Mouse (Mus musculus) stomach, embryonic 15.5 days (tissue): ENCODE results near the gene Myo5c. TPM values are rescaled to one million over a fixed set of nuclear protein-coding genes. Genes with fewer than 3 reads are reported as not detected.

Experiments used
- ATAC-seq: fragments of 200-750 bp; cut with Nextera tagmentation; 2 replicates; pipeline ENCODE4 v1.8.0; 2017; ENCODE audit warnings: low read depth, moderate number of reproducible peaks, moderate TSS enrichment; ENCODE audit not compliant: insufficient read depth, low FRiP score
- H3K27ac ChIP-seq: fragments of 300-500 bp; sonication (generic); 2 replicates; pipeline ENCODE4 v1.5.1; 2015; ENCODE audit warnings: mild to moderate bottlenecking, inconsistent platforms
- H3K27me3 ChIP-seq: fragments of 300-500 bp; sonication (generic); replicated peaks from 2 replicates; pipeline ENCODE4 v1.6.1; 2015; ENCODE audit warnings: inconsistent platforms
- H3K36me3 ChIP-seq: fragments of 300-500 bp; sonication (generic); 2 replicates; pipeline ENCODE4 v1.6.1; 2015; ENCODE audit warnings: inconsistent platforms
- H3K4me1 ChIP-seq: fragments of 300-500 bp; sonication (generic); 2 replicates; pipeline ENCODE4 v1.6.1; 2015; ENCODE audit warnings: inconsistent platforms
- H3K4me2 ChIP-seq: fragments of 300-500 bp; sonication (generic); 2 replicates; pipeline ENCODE4 v1.6.1; 2015; ENCODE audit warnings: mild to moderate bottlenecking, inconsistent platforms
- H3K4me3 ChIP-seq: fragments of 300-500 bp; sonication (generic); replicated peaks from 2 replicates; pipeline ENCODE4 v1.5.1; 2015; ENCODE audit warnings: inconsistent platforms
- H3K9ac ChIP-seq: fragments of 300-500 bp; sonication (generic); 2 replicates; pipeline ENCODE4 v1.6.1; 2015; ENCODE audit warnings: inconsistent platforms
- H3K9me3 ChIP-seq: fragments of 300-500 bp; sonication (generic); 2 replicates; pipeline ENCODE4 v1.6.1; 2016; ENCODE audit warnings: inconsistent platforms
- WGBS: fragments of 180-500 bp; shearing (Covaris S2); methylation state at CpG from one replicate; pipeline ENCODE4 v1.1.7; 2015; 5-methylcytosine and 5-hydroxymethylcytosine counted together
- polyA plus RNA-seq: library from polyadenylated mRNA; unstranded; fragments of >200 nt; fragmentation: Nextera tagmentation; extraction: Ambion mirVana; gene quantifications from 2 replicates; pipeline ENCODE4 v1.2.1, GENCODE M21; 2015

Gene Myo5c
- polyA plus RNA-seq, 1 experiment from 2014 or later, result 11.3 TPM

DNA sequence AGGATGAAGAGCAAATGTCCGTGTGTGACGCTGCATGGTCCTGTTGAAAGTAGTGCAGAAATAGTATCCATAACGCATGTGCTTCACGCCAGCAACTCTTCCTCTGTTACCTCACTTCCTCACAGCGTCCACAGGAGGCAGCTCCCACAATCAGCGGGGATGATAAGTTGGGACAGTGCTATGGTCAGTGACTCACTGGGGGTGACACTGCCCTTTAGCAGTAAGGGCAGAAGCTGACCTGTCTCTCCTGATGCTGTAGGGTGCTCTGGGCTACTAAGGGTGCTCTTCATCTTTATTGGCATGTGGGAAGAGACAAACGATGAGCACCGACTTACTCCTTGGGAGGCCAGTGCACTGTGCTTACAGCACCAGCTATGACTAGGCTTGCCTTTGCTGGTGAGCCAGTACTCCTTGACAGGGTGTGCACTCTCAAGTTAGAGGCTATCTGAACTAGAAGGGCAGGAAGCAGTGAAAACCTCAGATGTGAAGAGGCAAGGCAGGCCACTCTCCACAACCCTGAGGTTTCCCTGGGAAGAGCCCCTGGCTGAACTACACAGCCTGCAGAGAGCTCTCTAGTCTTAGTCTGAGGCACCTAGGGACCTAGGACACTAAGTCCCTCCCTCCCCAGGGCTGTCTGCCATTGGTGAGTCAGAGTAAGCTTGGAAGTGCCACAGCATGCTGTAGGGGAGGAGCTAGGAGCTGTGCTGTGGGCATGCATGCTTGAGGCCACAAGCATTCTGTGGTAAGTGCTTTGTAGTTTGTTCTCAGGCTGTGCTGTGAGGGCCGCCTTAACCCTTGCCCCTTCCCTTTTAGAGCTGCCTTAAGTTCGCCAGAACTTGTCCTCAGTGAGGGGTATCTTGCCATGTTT, 10.2 kb upstream of the Myo5c start:
- 55% methylated on average over 10 of the region's 10 CpGs for WGBS
- Histone ChIP-seq H3K27me3 (no peaks in the 10 kb centered on the region), H3K4me1 (no peaks in the 10 kb centered on the region), H3K4me2 (no peak overlapping the region), H3K9ac (no peak overlapping the region), H3K9me3 (no peaks in the 10 kb centered on the region), H3K36me3 (no peaks in the 10 kb centered on the region), H3K4me3 (no peak overlapping the region), H3K27ac (no peak overlapping the region)
- ATAC-seq, result peak; percentile 71

DNA sequence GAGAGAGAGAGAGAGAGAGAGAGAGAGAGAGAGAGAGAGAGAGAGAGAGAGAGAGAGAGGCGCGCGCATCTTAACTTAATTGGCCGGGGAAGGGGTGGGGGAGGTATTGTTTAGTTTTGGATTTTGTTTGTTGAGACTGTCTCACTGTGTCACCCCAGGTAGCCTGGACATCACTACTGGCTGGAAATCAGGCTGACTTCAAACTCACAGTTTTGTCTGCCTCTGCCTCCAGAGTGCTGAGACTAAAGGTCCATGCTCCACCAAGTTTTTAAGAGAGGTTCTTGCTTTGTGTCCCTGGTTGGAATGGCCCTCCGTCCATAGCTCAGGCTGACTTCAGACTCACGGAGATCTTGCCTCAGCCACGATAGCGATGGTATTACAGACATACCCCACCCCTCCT, 1.0 kb downstream of the Myo5c start:
- no peak overlapping the region for H3K27ac ChIP-seq
- 34% methylated on average over 8 of the region's 8 CpGs for WGBS
- H3K4me2 ChIP-seq, result peak overlapping the region; percentile 36
- peak overlapping the region; percentile 17; the same call in 1 of the 2 replicates for H3K4me3 ChIP-seq
- no peak for ATAC-seq
- H3K36me3 ChIP-seq, result no peaks in the 10 kb centered on the region
- no peak overlapping the region for H3K9ac ChIP-seq
- H3K4me1 ChIP-seq, result no peaks in the 10 kb centered on the region
- peaks cover 6% of the 10 kb centered on the region; the same call in 1 of the 2 replicates for H3K27me3 ChIP-seq
- H3K9me3 ChIP-seq, result no peaks in the 10 kb centered on the region

DNA sequence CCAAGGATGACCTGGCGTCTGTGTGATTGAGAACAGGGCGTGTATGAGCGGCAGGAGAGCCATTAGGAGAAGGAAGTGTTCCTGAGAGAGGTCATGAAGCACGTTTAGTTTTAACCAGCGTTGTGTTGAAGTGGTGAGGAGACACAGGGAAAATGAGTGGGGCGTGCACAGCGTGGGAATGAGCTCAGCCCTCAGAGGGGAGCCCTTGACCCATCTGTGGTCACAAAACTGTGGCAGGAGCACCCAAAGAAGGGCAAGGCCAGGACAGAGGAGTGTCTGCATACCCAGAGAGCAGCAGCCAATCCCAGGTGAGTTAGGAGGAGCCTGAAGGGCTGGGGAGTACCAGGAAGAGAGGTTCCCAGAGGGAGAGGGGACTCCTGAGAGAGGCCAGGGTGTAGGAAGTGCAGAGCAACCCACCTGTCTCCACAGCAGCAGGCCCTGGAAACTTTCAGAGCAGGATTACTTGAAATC, 2.5 kb downstream of the Myo5c start:
- Histone ChIP-seq H3K36me3 (no peaks in the 10 kb centered on the region), H3K9me3 (no peaks in the 10 kb centered on the region), H3K4me2 (peak overlapping the region; percentile 36), H3K4me1 (no peaks in the 10 kb centered on the region), H3K27me3 (peaks cover 6% of the 10 kb centered on the region; the same call in 1 of the 2 replicates), H3K4me3 (no peak overlapping the region), H3K27ac (peak overlapping the region; percentile 87), H3K9ac (no peak overlapping the region)
- 28% methylated on average over 7 of the region's 7 CpGs for WGBS
- peak; percentile 82 for ATAC-seq

DNA sequence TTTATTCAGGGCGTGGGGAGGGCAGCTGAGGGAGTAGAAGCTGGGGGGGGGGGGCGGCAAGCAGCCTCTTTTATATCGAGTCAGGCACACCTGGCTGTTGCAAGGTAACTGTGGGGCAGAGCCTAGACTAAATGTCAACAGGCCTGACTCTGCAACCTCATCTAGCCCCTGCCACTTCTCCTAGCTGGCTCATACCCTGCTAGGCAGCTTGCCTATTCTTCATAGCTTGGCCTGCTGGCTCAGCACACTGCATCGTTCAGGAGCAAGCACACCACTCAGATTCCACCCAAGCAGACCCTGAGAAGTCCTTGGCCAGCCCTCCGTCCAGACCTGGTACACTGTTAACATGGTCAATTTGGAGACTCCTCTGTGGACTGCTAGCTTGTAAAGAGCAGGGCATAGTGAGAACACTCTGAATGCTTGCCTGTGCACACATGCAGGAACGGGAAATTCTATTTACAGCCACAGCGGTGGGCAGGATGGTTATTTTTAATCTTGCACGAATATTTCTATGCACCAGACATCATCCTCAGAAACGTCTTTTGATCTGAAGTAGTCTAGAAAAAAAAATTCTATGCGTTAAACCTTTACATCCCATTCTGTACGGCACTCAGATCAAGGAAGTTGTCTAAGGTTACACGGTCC, 3.3 kb downstream of the Myo5c start:
- ATAC-seq, result no peak
- H3K36me3 ChIP-seq, result no peaks in the 10 kb centered on the region
- H3K4me3 ChIP-seq, result no peak overlapping the region
- H3K4me2 ChIP-seq, result peak overlapping the region; percentile 36; the same call in 1 of the 2 replicates
- WGBS, result 61% methylated on average over 12 of the region's 12 CpGs
- peaks cover 6% of the 10 kb centered on the region; the same call in 1 of the 2 replicates for H3K27me3 ChIP-seq
- H3K9me3 ChIP-seq, result no peaks in the 10 kb centered on the region
- H3K27ac ChIP-seq, result peak overlapping the region; percentile 87
- H3K4me1 ChIP-seq, result no peaks in the 10 kb centered on the region
- no peak overlapping the region for H3K9ac ChIP-seq

DNA sequence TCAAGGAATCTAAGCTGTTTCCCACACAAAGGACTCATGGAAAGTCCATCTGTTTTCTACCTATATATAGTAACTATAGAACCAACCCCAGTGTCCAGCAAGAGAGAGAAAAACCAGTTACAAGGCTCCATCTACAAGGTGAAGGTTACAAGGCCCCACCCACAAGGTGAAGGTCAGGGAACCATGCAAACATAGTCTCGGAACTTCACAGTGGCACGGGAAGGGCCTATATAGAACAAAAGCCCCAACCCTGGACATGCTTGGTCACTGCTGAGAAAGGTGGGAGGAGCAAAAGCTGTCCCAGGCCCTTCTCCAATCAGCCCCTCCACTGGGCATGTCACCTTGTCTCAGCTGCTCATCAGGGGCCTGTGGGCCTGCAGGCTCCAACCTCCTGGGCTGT, 3.9 kb downstream of the Myo5c start:
- ATAC-seq, result no peak
- WGBS, result 47% methylated on average over 2 of the region's 2 CpGs

DNA sequence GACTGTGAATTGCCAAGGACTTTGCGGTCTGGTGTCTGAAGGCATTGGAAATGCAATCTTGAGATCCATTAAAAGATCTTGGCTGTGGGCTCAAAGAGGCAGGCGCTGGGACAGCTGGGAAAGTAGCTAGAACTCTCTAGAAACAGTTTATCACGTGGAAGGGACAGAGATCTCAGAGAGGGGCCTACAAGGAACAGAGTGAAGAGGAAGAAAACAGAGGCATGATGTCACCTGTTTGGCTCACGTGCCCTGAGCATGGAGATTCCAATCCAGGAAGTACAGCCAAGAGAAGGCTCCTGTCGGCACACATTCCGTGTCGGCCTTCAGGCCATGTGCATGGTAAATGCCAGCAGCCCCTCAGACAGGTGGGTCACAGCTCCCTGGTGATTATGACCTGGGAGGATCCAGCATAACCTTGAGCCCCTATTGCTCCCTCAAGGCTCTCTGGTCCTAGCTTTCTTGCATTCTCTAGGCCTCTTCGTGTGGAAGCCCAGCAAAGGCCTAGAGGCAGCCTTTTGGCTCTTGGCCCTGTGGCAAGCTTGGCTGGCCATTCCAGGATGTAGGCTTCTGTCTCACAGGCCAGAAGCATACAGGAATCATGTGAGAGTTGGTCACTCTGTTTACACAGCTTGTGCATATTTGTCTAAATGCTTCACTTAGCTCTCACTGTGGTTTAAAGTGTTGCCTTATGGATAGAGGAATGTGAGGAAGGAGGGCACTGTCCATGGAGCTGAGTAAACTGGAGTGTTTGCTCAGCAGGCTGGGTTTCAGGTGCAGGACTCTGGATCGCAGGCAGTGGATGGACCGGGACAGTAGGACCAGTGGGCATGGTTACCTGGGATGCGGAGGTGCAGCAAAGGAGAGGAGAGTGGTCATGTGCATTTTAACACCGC, 4.8 kb downstream of the Myo5c start:
- no peak overlapping the region for H3K4me3 ChIP-seq
- no peak overlapping the region for H3K9ac ChIP-seq
- ATAC-seq, result peak; percentile 68
- WGBS, result 70% methylated on average over 12 of the region's 12 CpGs
- H3K27me3 ChIP-seq, result peaks cover 6% of the 10 kb centered on the region; the same call in 1 of the 2 replicates
- no peaks in the 10 kb centered on the region for H3K4me1 ChIP-seq
- H3K9me3 ChIP-seq, result no peaks in the 10 kb centered on the region
- H3K36me3 ChIP-seq, result no peaks in the 10 kb centered on the region
- H3K4me2 ChIP-seq, result no peak overlapping the region
- peak overlapping the region; percentile 78 for H3K27ac ChIP-seq

More for the DNA sequence above, 3.9 kb downstream of the Myo5c start:
- Histone ChIP-seq H3K4me3 (no peak overlapping the region), H3K27ac (peak overlapping the region; percentile 78), H3K9me3 (no peaks in the 10 kb centered on the region), H3K9ac (no peak overlapping the region), H3K27me3 (peaks cover 6% of the 10 kb centered on the region; the same call in 1 of the 2 replicates), H3K4me2 (no peak overlapping the region), H3K4me1 (no peaks in the 10 kb centered on the region), H3K36me3 (no peaks in the 10 kb centered on the region)

DNA sequence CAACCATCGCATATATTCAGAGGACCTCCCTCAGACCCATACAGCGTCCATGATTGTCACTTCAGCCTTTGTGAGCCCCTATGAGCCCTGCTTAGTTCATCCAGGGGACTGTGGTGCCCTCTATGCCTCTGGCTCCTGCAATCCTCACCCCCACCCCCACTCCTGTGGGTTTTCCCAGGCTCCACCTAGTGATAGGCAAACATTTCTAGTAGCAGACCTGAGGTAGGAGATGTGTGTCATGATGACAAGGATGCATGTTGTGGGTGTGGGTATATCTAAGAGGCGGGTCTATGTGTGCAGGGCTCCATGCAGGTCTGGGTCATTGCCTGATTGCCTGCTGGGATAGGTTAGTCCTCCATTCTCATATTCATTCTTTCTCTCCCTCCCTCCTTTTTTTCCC, 6.4 kb downstream of the Myo5c start:
- no peaks in the 10 kb centered on the region for H3K36me3 ChIP-seq
- ATAC-seq, result no peak
- no peak overlapping the region for H3K27ac ChIP-seq

DNA sequence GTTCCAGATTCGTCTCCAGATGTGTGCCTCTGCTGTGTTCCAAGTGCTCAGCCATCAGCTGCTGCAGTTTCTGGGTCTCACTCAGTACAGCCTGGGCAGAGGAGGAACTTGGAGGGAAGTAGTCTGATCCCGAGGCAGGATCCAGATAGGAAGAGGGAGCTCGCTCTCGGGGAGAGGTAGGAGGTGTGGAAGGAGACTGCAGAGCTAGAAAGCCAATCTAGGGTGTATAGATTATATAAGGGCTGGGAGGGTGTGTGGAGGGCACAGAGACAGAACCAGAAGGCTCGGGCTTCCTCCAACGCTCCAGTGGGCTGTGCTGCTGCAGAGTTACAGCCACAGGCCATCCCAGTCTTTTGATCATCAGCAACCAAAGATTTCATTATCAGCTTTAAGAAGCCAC, 11.2 kb downstream of the Myo5c start:
- ATAC-seq, result no peak

More for the DNA sequence above, 6.4 kb downstream of the Myo5c start:
- Histone ChIP-seq H3K9me3 (no peaks in the 10 kb centered on the region), H3K4me1 (no peaks in the 10 kb centered on the region), H3K9ac (no peak overlapping the region), H3K27me3 (no peaks in the 10 kb centered on the region), H3K4me3 (no peak overlapping the region), H3K4me2 (no peak overlapping the region)
- 81% methylated on average over 3 of the region's 3 CpGs for WGBS

DNA sequence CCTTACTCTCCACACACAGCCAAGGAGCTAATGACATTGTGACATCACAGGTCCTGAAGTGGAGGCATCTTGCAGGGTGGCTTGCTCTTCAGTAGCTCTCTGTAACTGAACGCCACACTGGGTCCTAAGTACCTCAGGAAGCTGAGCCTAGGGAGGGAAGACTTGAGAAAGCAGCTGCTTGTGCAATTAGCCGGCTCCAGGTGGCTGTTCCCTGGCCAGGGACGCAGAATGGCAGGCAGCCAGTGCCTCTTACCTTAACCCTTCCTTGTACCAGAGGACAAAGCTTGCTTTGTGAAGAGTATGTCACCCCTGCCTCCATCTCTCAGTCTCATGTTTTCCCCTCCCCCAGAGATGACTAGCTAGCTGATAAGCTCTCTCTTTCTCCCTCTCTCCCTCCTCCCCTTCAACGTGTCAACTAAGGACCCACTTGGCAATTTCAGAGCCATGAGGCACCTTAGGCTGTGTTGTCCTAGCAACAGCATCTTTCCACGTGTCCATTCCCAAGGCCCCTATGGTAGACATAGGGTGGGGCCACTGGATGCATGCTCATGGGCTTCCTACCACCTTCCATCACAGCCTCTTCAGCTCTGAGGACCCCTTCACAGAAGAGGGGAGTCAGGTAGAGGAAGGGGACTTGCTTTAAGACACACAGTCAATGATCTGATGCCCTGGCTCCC, 12.0 kb downstream of the Myo5c start:
- Histone ChIP-seq H3K4me2 (no peak overlapping the region), H3K9ac (no peak overlapping the region), H3K4me1 (no peaks in the 10 kb centered on the region), H3K9me3 (no peaks in the 10 kb centered on the region), H3K27me3 (no peaks in the 10 kb centered on the region), H3K27ac (no peak overlapping the region), H3K4me3 (no peak overlapping the region), H3K36me3 (no peaks in the 10 kb centered on the region)
- WGBS, result 20% methylated on average over 5 of the region's 5 CpGs
- ATAC-seq, result peak; percentile 69; the same call in 1 of the 2 replicates

More for the DNA sequence above, 11.2 kb downstream of the Myo5c start:
- Histone ChIP-seq H3K27me3 (no peaks in the 10 kb centered on the region), H3K9ac (no peak overlapping the region), H3K27ac (no peak overlapping the region), H3K4me3 (no peak overlapping the region), H3K36me3 (no peaks in the 10 kb centered on the region), H3K4me1 (no peaks in the 10 kb centered on the region), H3K4me2 (no peak overlapping the region), H3K9me3 (no peaks in the 10 kb centered on the region)
- 75% methylated on average over 6 of the region's 6 CpGs for WGBS

DNA sequence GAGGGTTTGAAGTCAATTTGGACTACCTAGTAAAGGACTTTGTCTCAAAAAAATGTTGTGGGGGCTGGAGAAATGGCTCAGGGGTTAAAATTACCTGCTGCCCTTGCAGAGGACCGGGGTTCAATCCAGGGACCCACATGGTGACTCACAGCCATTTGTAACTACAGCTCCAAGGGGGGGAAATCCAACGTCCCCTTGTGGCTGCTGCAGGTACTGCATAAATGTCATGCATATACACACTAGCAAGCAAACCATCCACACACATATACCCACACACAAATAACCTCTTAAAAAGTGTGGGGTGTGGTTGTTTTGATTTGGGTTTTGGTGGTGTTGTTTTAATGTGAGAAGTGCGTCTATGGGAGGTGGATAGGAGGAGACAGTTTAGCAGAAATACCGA, 12.7 kb downstream of the Myo5c start:
- H3K27me3 ChIP-seq, result no peaks in the 10 kb centered on the region
- H3K4me2 ChIP-seq, result no peak overlapping the region
- H3K27ac ChIP-seq, result no peak overlapping the region
- no peak for ATAC-seq
- no peaks in the 10 kb centered on the region for H3K4me1 ChIP-seq
- no peak overlapping the region for H3K4me3 ChIP-seq
- H3K9me3 ChIP-seq, result no peaks in the 10 kb centered on the region
- no peaks in the 10 kb centered on the region for H3K36me3 ChIP-seq
- whole genome bisulfite sequencing, result 64% methylated on average over 4 of the region's 4 CpGs
- no peak overlapping the region for H3K9ac ChIP-seq
